Mouse (Mus musculus) G1E (cell line): ENCODE results near the gene Lman2. TPM values are rescaled to one million over a fixed set of nuclear protein-coding genes. Genes with fewer than 3 reads are reported as not detected.

Experiments
- ATAC-seq: 2 replicates; pipeline ENCODE4 v1.8.0; 2016; ENCODE audit warnings: mild to moderate bottlenecking; ENCODE audit not compliant: insufficient number of reproducible peaks, poor library complexity, low FRiP score, severe bottlenecking; ENCODE audit errors: extremely low read depth
- DNase-seq: peaks from one replicate; pipeline ENCODE4 v3.0.0; 2012; ENCODE audit warnings: low spot score
- H3K27me3 ChIP-seq: 2 replicates; pipeline ENCODE4 v1.6.1; 2012; ENCODE audit warnings: mild to moderate bottlenecking, low read length, inconsistent platforms; ENCODE audit not compliant: insufficient read depth
- H3K36me3 ChIP-seq: replicated peaks from 2 replicates; pipeline ENCODE3; 2012; ENCODE audit warnings: mild to moderate bottlenecking, inconsistent platforms
- H3K4me1 ChIP-seq: 2 replicates; pipeline ENCODE4 v1.6.1; 2012; ENCODE audit warnings: low read depth, low read length, inconsistent platforms, mixed read lengths; ENCODE audit not compliant: insufficient read depth
- H3K4me3 ChIP-seq: 2 replicates; pipeline ENCODE4 v1.5.1; 2012; ENCODE audit warnings: low read depth, mild to moderate bottlenecking, inconsistent platforms, low read length, moderate library complexity, mixed read lengths
- H3K9me3 ChIP-seq: replicated peaks from 2 replicates; pipeline ENCODE4 v1.6.1; 2012; ENCODE audit warnings: inconsistent platforms
- CTCF ChIP-seq: IDR thresholded peaks from 2 replicates; pipeline ENCODE4 v1.5.1; 2012; ENCODE audit warnings: low read depth, low read length, inconsistent platforms, mixed read lengths
- GATA1 ChIP-seq: IDR thresholded peaks from 2 replicates; pipeline ENCODE4 v1.6.1; 2012; ENCODE audit warnings: borderline replicate concordance, low read length, inconsistent platforms, mixed read lengths
- GATA2 ChIP-seq: IDR thresholded peaks from 2 replicates; pipeline ENCODE4 v1.6.1; 2012; ENCODE audit warnings: low read depth, low read length, inconsistent platforms, borderline replicate concordance
- POLR2AphosphoS5 ChIP-seq: IDR thresholded peaks from 2 replicates; pipeline ENCODE4 v1.6.1; 2012; ENCODE audit warnings: low read depth, low read length, inconsistent platforms; ENCODE audit not compliant: insufficient replicate concordance
- TAL1 ChIP-seq: conservative IDR thresholded peaks from 2 replicates; pipeline ENCODE4 v1.6.1; 2012; ENCODE audit warnings: low read depth, low read length, inconsistent platforms, mixed read lengths
- polyA plus RNA-seq: library from polyadenylated mRNA; stranded (reverse); fragments of >175 nt; gene quantifications from 2 replicates; pipeline ENCODE4 v1.2.3, GENCODE M21; 2012
- total RNA-seq, 2 experiments: library from RNA; stranded (forward) in 1 of 2; stranded (reverse) in 1 of 2; fragments of 200-1000 nt in 1 of 2; fragments of >200 nt in 1 of 2; fragmentation: Nextera tagmentation in 1 of 2; gene quantifications; 2 replicates each; pipeline ENCODE4 v1.2.3; 2014 to 2017

Gene Lman2
- total and polyA plus RNA-seq, 3 experiments = 76.9 to 124 (median 77.7) TPM

GRCm38 (mm10) chr13:55312028-55312630 is 50.5 kb downstream of the Lman2 start:
- H3K4me1 ChIP-seq = peaks cover 3% of the 10 kb centered on the region; the same call in 1 of the 2 replicates
- ATAC-seq (no peak), DNase-seq (no peak)
- H3K4me3 ChIP-seq = no peak overlapping the region
- TF ChIP-seq CTCF (no peak), GATA2 (no peak), POLR2AphosphoS5 (no peak)
- peaks cover 90% of the 10 kb centered on the region for H3K36me3 ChIP-seq
- no peaks in the 10 kb centered on the region for H3K27me3 ChIP-seq
- no peaks in the 10 kb centered on the region for H3K9me3 ChIP-seq

GRCm38 (mm10) chr13:55300913-55301312 is 61.7 kb downstream of the Lman2 start:
- ATAC-seq = no peak
- Histone ChIP-seq H3K27me3 (no peaks in the 10 kb centered on the region), H3K4me1 (no peaks in the 10 kb centered on the region), H3K4me3 (no peak overlapping the region), H3K9me3 (no peaks in the 10 kb centered on the region), H3K36me3 (peaks cover 84% of the 10 kb centered on the region)
- no peak for DNase-seq
- no peak for TF ChIP-seq POLR2AphosphoS5
- no peak for TF ChIP-seq GATA2
- no peak for TF ChIP-seq CTCF
- TF ChIP-seq TAL1 = no peak
- TF ChIP-seq GATA1 = no peak

GRCm38 (mm10) chr13:55296760-55297159 is 65.8 kb downstream of the Lman2 start:
- Histone ChIP-seq H3K36me3 (peaks cover 86% of the 10 kb centered on the region), H3K4me3 (no peak overlapping the region), H3K27me3 (no peaks in the 10 kb centered on the region), H3K4me1 (no peaks in the 10 kb centered on the region), H3K9me3 (no peaks in the 10 kb centered on the region)
- no peak for TF ChIP-seq GATA2
- TF ChIP-seq CTCF = no peak
- no peak for TF ChIP-seq TAL1
- no peak for TF ChIP-seq POLR2AphosphoS5
- TF ChIP-seq GATA1 = no peak
- no peak for DNase-seq
- ATAC-seq = no peak

Other genes with a start within 250 kb of the Lman2 start
- gene Gm17617, start 229.2 kb downstream of the Lman2 start, total RNA-seq (2014; fragmentation: Nextera tagmentation) = not detected in 2 replicates
- not detected in 2 replicates for gene Gm17617, start 229.2 kb downstream of the Lman2 start, total RNA-seq (2017)
- not detected in 2 replicates for gene Gm17617, start 229.2 kb downstream of the Lman2 start, polyA plus RNA-seq
- not detected in 2 replicates for gene Fgfr4, start 210.1 kb downstream of the Lman2 start, total RNA-seq (2014; fragmentation: Nextera tagmentation)
- 0.05 TPM in 1 of 2 replicates, not detected in the other for gene Fgfr4, start 210.1 kb downstream of the Lman2 start, total RNA-seq (2017)
- not detected in 2 replicates for gene Fgfr4, start 210.1 kb downstream of the Lman2 start, polyA plus RNA-seq
- 99.3 and 111 TPM in 2 replicates for gene Nsd1, start 153.0 kb downstream of the Lman2 start, total RNA-seq (2014; fragmentation: Nextera tagmentation)
- 52.9 and 64.1 TPM in 2 replicates for gene Nsd1, start 153.0 kb downstream of the Lman2 start, total RNA-seq (2017)
- 11.6 and 14.8 TPM in 2 replicates for gene Nsd1, start 153.0 kb downstream of the Lman2 start, polyA plus RNA-seq
- 826 and 898 TPM in 2 replicates for gene Prelid1, start 42.3 kb downstream of the Lman2 start, total RNA-seq (2014; fragmentation: Nextera tagmentation)
- 325 and 333 TPM in 2 replicates for gene Prelid1, start 42.3 kb downstream of the Lman2 start, total RNA-seq (2017)
- 395 and 733 TPM in 2 replicates for gene Prelid1, start 42.3 kb downstream of the Lman2 start, polyA plus RNA-seq
- 35.2 and 67.7 TPM in 2 replicates for gene Rab24, start 40.8 kb downstream of the Lman2 start, total RNA-seq (2014; fragmentation: Nextera tagmentation)
- gene Rab24, start 40.8 kb downstream of the Lman2 start, total RNA-seq (2017) = 70.2 and 104 TPM in 2 replicates
- gene Rab24, start 40.8 kb downstream of the Lman2 start, polyA plus RNA-seq = 136 and 138 TPM in 2 replicates
- gene Mxd3, start 33.0 kb downstream of the Lman2 start, total RNA-seq (2014; fragmentation: Nextera tagmentation) = 0.87 and 33.8 TPM in 2 replicates
- 8.3 and 10.8 TPM in 2 replicates for gene Mxd3, start 33.0 kb downstream of the Lman2 start, total RNA-seq (2017)
- gene Mxd3, start 33.0 kb downstream of the Lman2 start, polyA plus RNA-seq = 3.8 and 4.7 TPM in 2 replicates
- gene Rgs14, start 6.9 kb upstream of the Lman2 start, total RNA-seq (2014; fragmentation: Nextera tagmentation) = 2.2 and 6.4 TPM in 2 replicates
- gene Rgs14, start 6.9 kb upstream of the Lman2 start, total RNA-seq (2017) = 10.0 and 10.1 TPM in 2 replicates
- 6.0 and 6.6 TPM in 2 replicates for gene Rgs14, start 6.9 kb upstream of the Lman2 start, polyA plus RNA-seq
- gene Slc34a1, start 35.4 kb upstream of the Lman2 start, total RNA-seq (2014; fragmentation: Nextera tagmentation) = not detected in 2 replicates
- 0.06 and 0.93 TPM in 2 replicates for gene Slc34a1, start 35.4 kb upstream of the Lman2 start, total RNA-seq (2017)
- gene Slc34a1, start 35.4 kb upstream of the Lman2 start, polyA plus RNA-seq = not detected in 2 replicates
- gene Pfn3, start 52.4 kb upstream of the Lman2 start, total RNA-seq (2014; fragmentation: Nextera tagmentation) = not detected in 2 replicates
- not detected in 2 replicates for gene Pfn3, start 52.4 kb upstream of the Lman2 start, total RNA-seq (2017)
- gene Pfn3, start 52.4 kb upstream of the Lman2 start, polyA plus RNA-seq = not detected in 2 replicates
- not detected in 2 replicates for gene F12, start 64.0 kb upstream of the Lman2 start, total RNA-seq (2014; fragmentation: Nextera tagmentation)
- gene F12, start 64.0 kb upstream of the Lman2 start, total RNA-seq (2017) = 0.05 TPM in 1 of 2 replicates, not detected in the other
- not detected in 2 replicates for gene F12, start 64.0 kb upstream of the Lman2 start, polyA plus RNA-seq
- gene Grk6, start 82.3 kb upstream of the Lman2 start, total RNA-seq (2014; fragmentation: Nextera tagmentation) = 23.0 and 27.5 TPM in 2 replicates
- 48.9 and 53.9 TPM in 2 replicates for gene Grk6, start 82.3 kb upstream of the Lman2 start, total RNA-seq (2017)
- gene Grk6, start 82.3 kb upstream of the Lman2 start, polyA plus RNA-seq = 42.6 and 46.0 TPM in 2 replicates
- gene Prr7, start 101.5 kb upstream of the Lman2 start, total RNA-seq (2014; fragmentation: Nextera tagmentation) = 0.53 TPM in 1 of 2 replicates, not detected in the other
- 0.44 and 1.6 TPM in 2 replicates for gene Prr7, start 101.5 kb upstream of the Lman2 start, total RNA-seq (2017)
- 1.6 and 2.7 TPM in 2 replicates for gene Prr7, start 101.5 kb upstream of the Lman2 start, polyA plus RNA-seq
- not detected in 2 replicates for gene Dbn1, start 125.3 kb upstream of the Lman2 start, total RNA-seq (2014; fragmentation: Nextera tagmentation)
- gene Dbn1, start 125.3 kb upstream of the Lman2 start, total RNA-seq (2017) = 0.23 and 0.33 TPM in 2 replicates
- 0.25 and 0.30 TPM in 2 replicates for gene Dbn1, start 125.3 kb upstream of the Lman2 start, polyA plus RNA-seq
- 19.9 and 20.0 TPM in 2 replicates for gene Pdlim7, start 150.9 kb upstream of the Lman2 start, total RNA-seq (2014; fragmentation: Nextera tagmentation)
- 8.5 and 13.5 TPM in 2 replicates for gene Pdlim7, start 150.9 kb upstream of the Lman2 start, total RNA-seq (2017)
- 52.5 and 61.7 TPM in 2 replicates for gene Pdlim7, start 150.9 kb upstream of the Lman2 start, polyA plus RNA-seq
- 1.6 and 1.7 TPM in 2 replicates for gene Dok3, start 166.5 kb upstream of the Lman2 start, total RNA-seq (2014; fragmentation: Nextera tagmentation)
- gene Dok3, start 166.5 kb upstream of the Lman2 start, total RNA-seq (2017) = 8.4 and 8.8 TPM in 2 replicates
- gene Dok3, start 166.5 kb upstream of the Lman2 start, polyA plus RNA-seq = 11.6 and 14.4 TPM in 2 replicates
- 51.5 and 60.8 TPM in 2 replicates for gene Ddx41, start 173.9 kb upstream of the Lman2 start, total RNA-seq (2014; fragmentation: Nextera tagmentation)
- gene Ddx41, start 173.9 kb upstream of the Lman2 start, total RNA-seq (2017) = 59.1 and 67.7 TPM in 2 replicates
- 101 and 104 TPM in 2 replicates for gene Ddx41, start 173.9 kb upstream of the Lman2 start, polyA plus RNA-seq
- gene Fam193b, start 208.3 kb upstream of the Lman2 start, total RNA-seq (2014; fragmentation: Nextera tagmentation) = 54.4 and 65.4 TPM in 2 replicates
- gene Fam193b, start 208.3 kb upstream of the Lman2 start, total RNA-seq (2017) = 23.3 and 25.8 TPM in 2 replicates
- gene Fam193b, start 208.3 kb upstream of the Lman2 start, polyA plus RNA-seq = 57.3 and 68.0 TPM in 2 replicates
- 46.5 and 56.7 TPM in 2 replicates for gene Tmed9, start 210.9 kb upstream of the Lman2 start, total RNA-seq (2014; fragmentation: Nextera tagmentation)
- 100 and 102 TPM in 2 replicates for gene Tmed9, start 210.9 kb upstream of the Lman2 start, total RNA-seq (2017)
- gene Tmed9, start 210.9 kb upstream of the Lman2 start, polyA plus RNA-seq = 149 and 172 TPM in 2 replicates
- gene B4galt7, start 237.1 kb upstream of the Lman2 start, total RNA-seq (2014; fragmentation: Nextera tagmentation) = 7.4 and 10.6 TPM in 2 replicates
- 16.7 and 17.6 TPM in 2 replicates for gene B4galt7, start 237.1 kb upstream of the Lman2 start, total RNA-seq (2017)
- 15.2 and 15.4 TPM in 2 replicates for gene B4galt7, start 237.1 kb upstream of the Lman2 start, polyA plus RNA-seq